Mouse (Mus musculus) adrenal gland, postnatal 36 days (tissue): ENCODE measurements around the gene Cst11. TPM values are rescaled to one million over a fixed set of nuclear protein-coding genes. Genes with fewer than 3 reads are reported as not detected.

Experiments used
- total RNA-seq, 2 experiments: library from RNA; stranded (reverse); gene quantifications; 2 replicates each; pipeline ENCODE4 v1.2.3; 2021

Cst11 gene
- total RNA-seq, 2 experiments from 2014 or later = not detected

Other genes starting within 250 kb of the Cst11 start
- 10 to 100 TPM; 18.5 to 18.8 TPM for gene Nxt1, start 98.9 kb downstream of the Cst11 start, total RNA-seq
- 10 to 100 TPM; 27.8 to 34.8 TPM for gene Gzf1, start 90.5 kb downstream of the Cst11 start, total RNA-seq
- gene Napb, start 39.0 kb downstream of the Cst11 start, total RNA-seq = 1 to 10 TPM; 4.2 to 5.8 TPM
- under 1 TPM; 0.49 to 0.89 TPM for gene Cstl1, start 21.1 kb downstream of the Cst11 start, total RNA-seq
- gene 8030411F24Rik, start 10.5 kb upstream of the Cst11 start, total RNA-seq = not detected
- gene Cst12, start 17.9 kb upstream of the Cst11 start, total RNA-seq = not detected
- 100 to 1,000 TPM in 1 of 2 experiments, 1 to 10 TPM in 1; 4.2 to 134 TPM for gene Cst8, start 27.3 kb upstream of the Cst11 start, total RNA-seq
- not detected for gene Cst13, start 48.6 kb upstream of the Cst11 start, total RNA-seq
- not detected for gene Cst9, start 63.6 kb upstream of the Cst11 start, total RNA-seq
- 1 to 10 TPM in 1 of 2 experiments, not detected in 1; 1.7 TPM for gene 9230104L09Rik, start 93.5 kb upstream of the Cst11 start, total RNA-seq
- gene Cst3, start 104.2 kb upstream of the Cst11 start, total RNA-seq = 100 to 1,000 TPM; 740 to 871 TPM
- not detected for gene Gm1330, start 231.8 kb upstream of the Cst11 start, total RNA-seq
- not detected for gene Gm10750, start 245.7 kb upstream of the Cst11 start, total RNA-seq